Mouse (Mus musculus): Measurements from ENCODE around the gene Pyy.

The Pyy gene

DNA sequence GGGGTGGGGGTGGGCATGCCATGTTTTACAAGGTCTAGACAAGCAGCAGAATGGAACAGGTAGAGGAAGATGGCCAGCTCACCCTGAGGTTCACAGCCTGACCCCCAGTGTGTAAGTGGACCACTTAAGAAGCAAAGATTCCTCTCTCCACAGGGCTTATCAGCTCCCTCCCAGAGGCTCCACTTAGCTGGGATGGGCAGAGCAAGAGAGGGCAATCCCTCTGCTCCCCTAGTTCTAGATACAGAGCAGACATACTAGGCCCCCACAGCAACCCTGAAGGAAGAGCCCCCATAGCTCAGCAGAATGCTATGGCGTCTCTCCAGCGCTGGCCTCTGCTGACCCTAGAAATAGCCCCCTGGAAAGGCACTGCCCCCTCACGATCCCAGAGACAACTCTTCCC is 12.0 kb downstream of the Pyy start:
- no peak for DNase-seq (ENCODE audit: low spot score)

- peak; percentile 16 for DNase-seq (ENCODE audit: low spot score)
Observed at GRCm38 (mm10) chr11:102089088-102089808, 18.4 kb downstream of the Pyy start.

DNA sequence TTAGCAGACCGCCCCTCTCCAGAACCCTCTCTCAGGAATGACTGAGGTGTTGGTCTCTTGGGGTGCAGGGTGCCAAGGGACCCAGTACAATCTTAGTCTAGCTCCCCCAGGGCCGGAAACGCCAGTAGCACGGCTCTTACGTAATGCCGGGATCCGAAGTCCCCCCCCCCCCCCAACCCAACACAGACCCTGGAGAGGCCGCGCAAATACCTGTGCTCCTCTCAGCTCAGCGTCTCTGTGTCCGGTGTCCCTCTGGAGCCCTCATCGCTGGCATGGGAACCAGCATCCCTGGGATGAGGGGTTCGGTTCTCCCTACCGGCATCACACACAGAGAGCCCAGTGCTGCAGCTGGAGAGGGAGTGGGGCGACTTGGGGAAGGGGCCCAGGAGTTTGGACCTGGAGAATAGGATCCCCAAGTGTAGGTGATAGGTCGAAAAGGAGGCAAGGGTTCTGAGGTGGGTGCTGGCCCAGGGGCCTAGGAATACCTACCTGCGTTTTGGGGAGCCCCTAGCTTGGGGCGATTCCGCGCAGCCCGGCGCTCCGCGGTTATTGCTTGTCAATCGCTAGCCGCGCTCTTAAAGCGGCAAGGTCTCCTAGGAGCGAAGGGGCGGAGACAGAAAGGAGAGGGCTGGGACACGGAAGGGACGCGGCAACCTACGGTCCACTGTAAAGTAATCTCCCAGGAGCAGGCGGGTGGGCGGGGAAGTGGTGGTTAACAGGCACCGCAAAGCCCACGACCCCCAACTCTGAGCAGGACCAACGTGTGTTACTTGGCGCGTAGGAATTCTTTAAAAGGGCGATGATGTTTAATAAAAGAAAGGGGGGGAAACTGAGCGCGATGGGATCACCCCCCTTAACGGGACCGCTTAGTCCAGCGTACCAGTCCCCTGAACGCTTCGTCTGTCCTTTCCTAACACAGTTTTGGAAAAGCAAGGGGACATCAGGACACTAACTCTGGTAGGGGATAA is 19.4 kb downstream of the Pyy start, which contains the start of gene Mpp2:
Mpp2 (minus strand) TSS at position 585 of the 968 bp plus-strand sequence.
- DNase-seq (ENCODE audit: low spot score) = no peak

- peak; percentile 17 for DNase-seq (ENCODE audit: low spot score)
Observed at GRCm38 (mm10) chr11:102087081-102087751, 20.4 kb downstream of the Pyy start.

GRCm38 (mm10) chr11:102086331-102086730 is 21.3 kb downstream of the Pyy start:
- no peak for DNase-seq (ENCODE audit: low spot score)

- DNase-seq (ENCODE audit: low spot score) = no peak
Observed at GRCm38 (mm10) chr11:102084159-102084558, 23.5 kb downstream of the Pyy start.

DNA sequence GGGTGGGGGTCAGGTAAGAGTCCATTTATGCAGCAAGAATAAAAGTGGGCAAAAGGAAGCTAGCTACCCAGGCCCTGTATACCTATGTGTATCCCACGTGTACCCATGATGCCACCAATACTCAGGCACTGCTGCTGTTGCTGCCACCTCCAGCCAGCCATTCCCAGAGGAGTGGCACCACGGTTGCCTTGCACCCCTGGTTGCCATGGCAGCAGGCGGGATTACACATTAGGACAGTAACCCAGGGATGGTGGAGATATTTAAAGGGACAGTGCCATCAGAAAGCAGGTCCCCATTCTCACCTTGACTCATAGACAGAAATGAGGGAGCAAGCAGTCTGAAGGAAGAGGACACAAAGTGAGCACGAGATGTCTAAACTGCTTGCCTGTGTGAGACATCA is 24.4 kb downstream of the Pyy start:
- DNase-seq (ENCODE audit: low spot score) = no peak

DNA sequence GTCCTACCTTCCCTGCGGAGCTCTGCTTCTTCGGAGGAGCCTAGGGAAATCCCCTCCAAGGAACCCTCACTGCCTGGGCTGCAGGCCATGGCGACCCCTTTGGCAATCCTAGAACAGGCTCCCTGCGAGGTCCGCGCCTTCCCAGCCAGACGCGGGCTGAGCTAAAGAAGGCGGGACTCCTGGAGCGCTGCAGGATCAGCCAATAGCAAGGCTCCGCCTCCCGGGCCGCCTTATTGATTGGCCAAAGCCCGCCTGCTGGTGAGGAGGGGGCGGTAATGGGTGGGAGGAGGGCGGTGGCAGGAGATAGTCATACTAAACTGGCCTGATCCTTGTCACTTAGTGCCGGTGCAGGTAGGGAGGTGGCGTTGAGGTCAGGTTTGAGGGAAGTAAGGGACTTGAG is 25.3 kb downstream of the Pyy start:
- DNase-seq (ENCODE audit: low spot score) = no peak

DNA sequence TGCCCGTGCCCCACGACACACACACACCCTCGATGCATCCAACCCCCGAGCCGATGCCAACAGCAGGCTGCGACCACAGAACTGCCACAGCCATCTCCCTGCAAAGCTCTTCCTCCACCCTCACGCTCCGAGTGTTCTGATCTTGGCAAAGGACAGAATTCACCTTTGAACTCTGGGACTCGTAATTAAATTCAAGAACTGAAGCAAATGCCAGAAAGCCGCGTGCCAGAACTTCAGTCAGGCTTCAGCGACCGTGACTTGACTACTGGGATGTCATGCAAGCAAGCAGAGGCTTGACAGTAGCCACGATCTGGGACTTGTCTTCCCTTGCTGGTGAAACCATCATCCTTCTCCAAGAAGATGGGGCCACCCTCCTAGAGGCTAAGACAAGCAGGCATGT is 33.9 kb downstream of the Pyy start:
- no peak for DNase-seq (ENCODE audit: low spot score)

DNA sequence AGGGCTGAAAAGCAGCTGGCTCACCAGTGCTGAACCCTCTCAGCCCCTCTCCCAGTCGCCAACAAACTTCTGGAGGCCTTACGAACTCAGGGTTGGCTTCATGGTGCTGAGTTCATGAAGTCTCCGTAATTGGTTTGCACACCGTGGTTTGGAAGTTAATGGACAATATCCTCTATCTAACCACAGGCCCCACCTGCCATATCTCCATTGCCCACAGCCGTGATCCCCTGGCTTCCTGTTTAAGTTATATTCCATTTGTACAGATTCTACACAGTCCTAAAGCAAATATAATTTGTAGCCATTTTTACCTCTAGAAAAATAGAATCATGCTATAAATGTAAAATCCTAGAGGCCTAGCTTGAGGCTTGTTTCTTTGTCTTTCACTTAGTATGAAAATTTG is 34.9 kb downstream of the Pyy start:
- DNase-seq (ENCODE audit: low spot score) = no peak

GRCm38 (mm10) chr11:102070426-102070825 is 37.2 kb downstream of the Pyy start:
- no peak for DNase-seq (ENCODE audit: low spot score)

DNA sequence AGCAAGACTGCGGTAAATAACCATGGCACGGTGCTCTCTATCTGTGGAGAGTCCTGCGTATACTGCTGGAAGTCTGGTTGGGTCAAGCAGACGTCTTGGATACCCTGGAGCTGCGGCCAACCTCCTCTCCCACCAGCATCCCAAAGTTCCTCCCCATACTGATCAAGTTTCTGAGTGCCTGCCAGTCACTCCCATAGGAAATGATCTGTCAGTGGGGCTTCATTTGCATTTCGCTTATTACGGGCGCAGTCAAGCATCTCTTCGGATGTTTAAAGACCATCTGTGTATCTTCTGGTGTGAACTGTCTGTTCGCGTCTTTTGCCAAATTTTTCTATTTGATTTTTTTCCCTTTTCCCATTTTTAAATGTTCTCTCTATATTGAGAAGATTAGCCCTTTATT is 38.0 kb downstream of the Pyy start:
- no peak for DNase-seq (ENCODE audit: low spot score)

GRCm38 (mm10) chr11:102068969-102069368 is 38.7 kb downstream of the Pyy start:
- DNase-seq (ENCODE audit: low spot score) = no peak

- no peak for DNase-seq (ENCODE audit: low spot score)
Observed at GRCm38 (mm10) chr11:102063076-102063475, 44.6 kb downstream of the Pyy start.

GRCm38 (mm10) chr11:102061941-102062473 is 45.6 kb downstream of the Pyy start:
- DNase-seq (ENCODE audit: low spot score) = no peak

GRCm38 (mm10) chr11:102061236-102061940 is 46.2 kb downstream of the Pyy start:
- peak; percentile 73 for DNase-seq (ENCODE audit: low spot score)
